Mouse (Mus musculus) small intestine, adult 2 months (tissue): Measurements from ENCODE around the gene Sugp2.

Source experiments
- CTCF ChIP-seq: fragments of 200-500 bp; IDR thresholded peaks from 2 replicates; pipeline ENCODE4 v1.5.1; 2012; ENCODE audit warnings: low read depth, mild to moderate bottlenecking, control low read depth, inconsistent platforms, low read length, moderate library complexity, mixed read lengths; ENCODE audit not compliant: insufficient replicate concordance, insufficient read length; ENCODE audit errors: extremely low read depth
- POLR2A ChIP-seq: fragments of 200-500 bp; IDR thresholded peaks from 2 replicates; pipeline ENCODE4 v1.6.1; 2012; ENCODE audit warnings: low read depth, mild to moderate bottlenecking, control low read depth, inconsistent platforms, low read length, moderate library complexity

- no peak for TF ChIP-seq CTCF
- TF ChIP-seq POLR2A, result no peak
These were observed 36.4 kb upstream of the Sugp2 start for GRCm38 (mm10) chr8:70197603-70198002.
